Mouse (Mus musculus) kidney, adult 11 months (tissue): Measurements from ENCODE around the gene Slc8a3.
"Not testable (repeated sequence)": the region's sequence is repeated elsewhere in the genome, so short reads cannot be mapped to it uniquely, and the experiment has no call there.

Experiments
- DNase-seq: peaks from one replicate; pipeline ENCODE4 v3.0.0; 2022

The Slc8a3 gene

DNA sequence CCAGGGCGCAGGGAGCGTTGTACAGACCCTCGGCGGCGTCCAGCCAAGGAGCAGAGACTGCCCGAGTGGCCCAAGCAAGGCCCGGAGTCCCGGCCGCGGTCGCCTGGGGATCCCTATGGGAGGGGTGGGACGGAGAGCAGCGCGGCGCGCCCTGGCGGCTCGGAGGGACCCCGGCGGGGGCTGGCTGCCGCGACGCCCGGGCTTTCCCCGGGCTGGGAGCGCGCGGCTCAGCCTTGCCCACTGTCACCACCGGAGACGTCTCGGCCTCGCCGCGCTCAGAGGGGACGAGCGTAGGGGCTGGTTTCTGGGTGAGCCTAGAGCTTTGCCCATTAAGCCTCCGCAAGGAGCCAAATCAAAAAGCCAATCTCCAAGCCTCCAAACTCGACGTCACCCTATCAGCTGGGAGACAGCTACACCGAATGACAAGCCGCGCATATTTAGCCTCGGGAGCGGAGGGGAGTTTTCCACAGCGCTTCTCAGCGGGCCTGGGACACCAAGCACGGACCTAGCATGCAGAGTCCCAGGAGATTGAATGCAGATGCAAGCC lies at the start of gene Slc8a3:
Gene Slc8a3 (minus strand): TSS at position 306 of the 547 bp plus-strand sequence.
- DNase-seq, result no peak

- not testable (repeated sequence) for DNase-seq
Observed at GRCm38 (mm10) chr12:81379364-81379763, 46.4 kb upstream of the Slc8a3 start, which contains the start of gene Gm4787. Gm4787 (minus strand) TSS chr12:81379464.

- DNase-seq, result no peak
Observed at GRCm38 (mm10) chr12:81333841-81334240, 861 bp upstream of the Slc8a3 start.

DNA sequence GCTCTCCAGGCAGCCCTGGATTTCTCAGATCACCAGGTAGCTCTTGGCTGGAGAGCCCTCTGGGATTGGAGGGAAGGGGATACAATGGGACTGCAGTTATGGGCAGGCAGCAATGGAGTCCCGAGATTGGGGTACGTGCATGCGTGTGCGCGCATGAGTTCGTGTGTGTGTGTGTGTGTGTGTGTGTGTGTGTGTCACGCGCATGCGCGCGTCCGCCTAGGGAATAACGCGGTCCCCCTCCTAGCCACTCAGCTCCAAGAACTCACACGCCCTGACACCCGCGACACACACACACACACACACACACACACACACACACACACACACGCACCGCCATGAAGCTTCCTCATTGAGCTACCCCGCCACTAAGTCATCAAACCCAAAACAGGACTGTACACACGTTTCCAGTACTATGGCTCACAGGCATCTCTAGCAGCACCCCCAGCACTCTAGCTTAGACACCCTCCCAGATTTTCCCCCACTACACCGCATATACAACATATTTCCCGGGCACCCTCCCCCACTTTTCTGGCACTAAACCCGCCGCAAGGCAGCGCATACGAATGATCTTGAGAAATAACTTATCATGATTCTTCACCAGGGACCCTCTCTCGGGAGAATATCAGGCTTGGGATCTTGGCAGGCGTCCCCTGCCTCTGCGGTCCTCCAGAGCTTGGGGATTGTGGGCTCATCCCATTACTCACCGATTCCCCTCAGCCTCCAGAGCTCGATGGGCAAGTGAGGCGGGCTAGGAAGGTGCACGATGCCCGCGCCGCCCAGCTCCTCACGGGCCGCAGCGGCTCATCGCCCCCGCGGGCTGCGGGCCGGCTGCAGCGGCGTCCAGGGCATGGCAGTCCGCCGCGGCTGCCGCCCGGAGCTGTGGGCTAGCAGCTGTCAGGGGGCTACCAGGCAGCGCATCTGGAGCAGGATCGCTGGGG lies 774 bp downstream of the Slc8a3 start:
- no peak for DNase-seq

- no peak for DNase-seq
Observed at GRCm38 (mm10) chr12:81331046-81331638, 1.8 kb downstream of the Slc8a3 start.

DNA sequence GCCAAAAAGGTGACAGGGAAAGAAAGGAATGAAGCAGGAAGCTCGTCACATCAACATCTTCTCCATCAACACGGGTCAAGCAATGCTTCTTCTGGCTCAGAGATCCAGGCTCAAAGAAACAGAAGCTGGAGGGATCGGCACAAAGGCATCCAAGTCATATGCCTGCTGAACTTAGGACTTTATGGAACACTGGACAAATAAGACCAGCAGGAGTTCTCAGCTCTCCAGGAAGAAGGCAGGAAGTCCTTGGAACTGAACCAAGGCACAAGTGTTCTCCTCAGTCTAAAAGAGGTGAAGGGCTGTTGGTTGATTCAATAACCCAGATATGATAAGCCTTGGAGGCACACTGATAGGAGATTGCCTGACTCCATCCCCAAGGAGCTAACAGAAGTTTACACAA lies 8.0 kb downstream of the Slc8a3 start:
- DNase-seq, result no peak

- DNase-seq, result no peak
Observed at GRCm38 (mm10) chr12:81324116-81324515, 8.9 kb downstream of the Slc8a3 start.

DNA sequence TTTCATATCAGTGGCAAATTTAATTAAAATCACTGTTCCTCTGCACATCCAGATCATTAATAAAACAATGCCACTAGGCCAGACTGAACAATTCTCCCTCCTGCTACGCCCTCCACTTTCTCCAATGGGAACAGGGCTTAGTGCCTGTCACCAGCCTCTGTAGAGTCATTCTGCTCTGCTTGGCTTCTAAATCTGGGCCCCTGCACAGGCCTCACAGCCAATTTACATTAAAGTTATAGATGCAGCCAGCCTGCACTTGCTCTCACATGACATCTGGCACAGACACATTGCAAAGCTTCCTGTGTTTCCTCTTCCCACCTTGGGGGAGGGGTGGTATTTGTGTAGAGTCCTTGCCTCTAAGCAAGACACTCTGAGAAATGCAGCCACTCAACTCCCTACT lies 12.0 kb downstream of the Slc8a3 start:
- DNase-seq, result no peak

GRCm38 (mm10) chr12:81317811-81318210 lies 15.2 kb downstream of the Slc8a3 start:
- DNase-seq, result no peak

DNA sequence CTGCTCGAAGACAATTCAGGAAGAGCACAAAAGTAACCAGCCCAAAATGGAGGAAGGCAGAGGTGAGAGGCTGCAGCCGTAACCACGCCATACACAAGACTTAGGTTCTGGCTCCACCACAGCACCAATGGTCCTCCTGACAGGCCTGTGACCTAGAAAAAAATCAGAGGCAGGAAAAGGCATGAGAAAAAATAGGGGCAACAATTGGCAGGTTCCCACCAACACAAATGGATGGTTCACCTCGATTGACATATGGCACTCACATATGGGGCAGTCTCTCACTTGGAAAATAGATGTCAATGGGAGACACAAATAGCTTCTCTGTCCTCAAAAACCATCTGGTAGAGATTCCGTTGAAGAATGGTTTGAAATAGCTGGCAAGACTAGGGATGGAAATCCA lies 17.0 kb downstream of the Slc8a3 start:
- DNase-seq, result no peak

DNA sequence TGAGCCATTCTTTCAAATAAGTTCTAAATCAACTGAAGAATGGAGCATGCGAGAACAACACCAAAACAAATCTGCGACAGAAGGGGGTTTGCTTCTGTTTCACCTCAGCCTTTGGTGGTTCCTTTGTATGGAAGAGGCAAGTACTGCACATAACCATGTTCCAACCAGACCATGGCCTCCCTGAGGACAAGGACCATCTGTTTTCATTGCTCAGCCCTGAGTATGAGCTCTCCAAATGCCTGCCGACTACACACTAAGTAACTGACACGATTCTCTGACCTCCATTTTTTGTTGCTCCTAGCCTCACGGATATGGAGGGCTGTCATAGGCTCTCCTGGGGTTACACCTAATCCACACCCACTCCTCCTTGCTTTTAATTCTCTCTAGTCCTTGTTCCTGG lies 29.4 kb downstream of the Slc8a3 start:
- DNase-seq, result no peak

DNA sequence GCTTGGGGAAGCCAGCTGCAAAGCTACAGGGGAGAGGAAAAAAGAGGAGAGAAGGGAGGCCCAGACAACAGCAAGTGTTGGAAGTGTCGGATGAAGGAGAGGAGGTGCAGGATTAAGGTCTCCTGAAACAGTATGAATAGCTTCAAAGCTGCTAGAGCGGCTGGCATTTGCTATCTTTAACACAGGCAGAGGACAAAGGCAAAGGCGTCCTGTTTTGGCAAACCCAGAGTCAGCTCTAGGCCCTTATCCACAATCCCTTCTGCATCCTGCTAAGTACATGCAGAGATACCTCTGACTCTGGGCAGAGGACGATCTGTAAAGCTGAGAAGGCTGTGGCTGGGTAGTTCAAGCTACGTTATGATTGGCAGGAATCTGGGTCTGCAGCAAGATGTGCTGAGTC lies 38.4 kb downstream of the Slc8a3 start:
- no peak for DNase-seq

DNA sequence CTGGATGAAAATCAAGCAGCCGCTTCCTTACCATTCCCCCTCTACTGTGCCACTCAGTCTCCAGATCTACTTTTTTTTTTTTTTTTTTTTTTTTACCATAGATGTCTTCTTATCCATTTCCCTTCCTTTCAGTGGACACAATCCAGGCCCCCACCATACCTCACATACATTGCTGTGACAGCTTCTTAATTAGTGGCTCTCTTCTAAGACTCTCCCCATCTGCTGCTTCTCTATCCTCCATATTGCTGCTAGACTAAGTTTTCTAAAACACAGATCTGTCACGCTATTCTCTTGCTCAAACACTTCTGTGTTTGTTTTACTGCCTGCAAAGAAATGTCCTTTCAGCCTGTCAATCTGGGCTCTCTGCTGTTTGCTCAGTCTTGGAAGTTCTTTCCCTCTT lies 54.9 kb downstream of the Slc8a3 start:
- no peak for DNase-seq

DNA sequence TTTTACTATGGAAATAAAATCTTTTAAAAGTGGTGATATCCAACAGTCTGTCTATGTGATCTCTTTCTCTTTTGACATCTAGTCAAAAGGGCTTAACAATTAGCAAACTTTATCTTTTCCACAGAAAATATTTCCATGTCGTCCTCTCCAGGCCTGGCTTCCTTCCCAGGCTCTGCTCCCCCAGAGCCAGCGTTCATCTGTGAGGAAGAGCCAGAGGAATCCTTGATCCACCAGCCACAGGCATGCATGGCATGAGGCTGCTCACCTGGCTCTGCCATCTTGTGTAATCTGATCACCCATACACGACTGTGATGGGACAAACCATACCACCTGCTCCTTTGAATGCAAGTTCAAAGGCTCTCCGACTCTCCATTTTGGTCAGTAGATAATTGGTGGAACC lies 58.4 kb downstream of the Slc8a3 start:
- DNase-seq, result no peak

GRCm38 (mm10) chr12:81273333-81273732 lies 59.6 kb downstream of the Slc8a3 start:
- DNase-seq, result no peak

- no peak for DNase-seq
Observed at GRCm38 (mm10) chr12:81269246-81269645, 63.7 kb downstream of the Slc8a3 start.

- DNase-seq, result no peak
Observed at GRCm38 (mm10) chr12:81262821-81263220, 70.2 kb downstream of the Slc8a3 start.

DNA sequence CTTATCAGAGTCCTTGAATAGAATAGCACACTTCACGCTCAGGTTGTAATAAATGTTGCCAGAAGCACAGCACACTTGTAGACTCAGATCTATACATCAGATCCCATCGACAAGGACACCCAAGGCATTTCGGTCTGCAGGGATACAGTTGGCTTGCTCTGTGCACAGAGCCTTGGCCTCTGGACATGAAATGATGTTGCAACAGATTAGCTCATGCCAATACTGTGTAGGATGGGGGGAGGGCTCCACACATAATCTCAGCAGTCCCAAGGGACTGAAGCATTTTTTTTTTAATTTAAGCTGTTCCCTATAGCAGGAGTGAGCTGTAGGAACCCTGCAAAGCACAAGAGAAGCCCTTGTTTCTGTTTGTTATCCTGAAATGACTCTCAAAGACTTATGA lies 74.8 kb downstream of the Slc8a3 start:
- no peak for DNase-seq

GRCm38 (mm10) chr12:81245411-81245810 lies 87.6 kb downstream of the Slc8a3 start:
- no peak for DNase-seq

GRCm38 (mm10) chr12:81244954-81245353 lies 88.0 kb downstream of the Slc8a3 start:
- no peak for DNase-seq

DNA sequence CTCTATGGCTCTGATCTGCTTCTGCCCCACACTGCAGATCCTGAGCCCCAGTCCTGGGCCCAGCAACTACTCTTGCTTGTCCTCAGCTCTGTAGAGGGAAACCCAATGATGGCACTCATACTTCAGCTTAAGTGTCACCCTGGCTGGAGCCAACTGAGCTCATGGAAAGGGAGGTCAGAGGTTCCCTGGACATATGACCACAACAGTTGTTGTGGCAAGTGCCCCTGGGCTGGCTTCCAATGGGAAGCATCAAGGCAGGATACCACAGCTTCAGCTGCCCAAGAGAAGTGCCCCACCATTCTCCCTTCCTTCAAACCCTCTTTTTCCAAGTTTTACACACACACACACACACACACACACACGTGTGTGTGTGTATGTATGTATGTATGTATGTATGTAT lies 88.5 kb downstream of the Slc8a3 start:
- no peak for DNase-seq

GRCm38 (mm10) chr12:81241676-81242075 lies 91.3 kb downstream of the Slc8a3 start:
- DNase-seq, result no peak

- no peak for DNase-seq
Observed at GRCm38 (mm10) chr12:81241096-81241495, 91.9 kb downstream of the Slc8a3 start.

- no peak for DNase-seq
Observed at GRCm38 (mm10) chr12:81237158-81237557, 95.8 kb downstream of the Slc8a3 start.
